Mouse (Mus musculus) hindbrain, embryonic 10.5 days (tissue): ENCODE results near the gene Wfdc6a. TPM values are rescaled to one million over a fixed set of nuclear protein-coding genes. Genes with fewer than 3 reads are reported as not detected.

ENCODE experiments used
- DNase-seq: peaks from one replicate; pipeline ENCODE4 v3.0.0-alpha.2; 2017; ENCODE audit warnings: low spot score
- H3K27ac ChIP-seq: fragments of 300-500 bp; sonication (generic); 2 replicates; pipeline ENCODE4 v1.5.1; 2016; ENCODE audit warnings: mild to moderate bottlenecking, moderate library complexity
- H3K27me3 ChIP-seq: fragments of 300-500 bp; sonication (generic); 2 replicates; pipeline ENCODE4 v1.6.1; 2016; ENCODE audit warnings: mild to moderate bottlenecking; ENCODE audit not compliant: poor library complexity, insufficient read depth, severe bottlenecking
- H3K36me3 ChIP-seq: fragments of 300-500 bp; sonication (generic); 2 replicates; pipeline ENCODE4 v1.6.1; 2016; ENCODE audit warnings: mild to moderate bottlenecking, moderate library complexity
- H3K4me1 ChIP-seq: fragments of 300-500 bp; sonication (generic); replicated peaks from 2 replicates; pipeline ENCODE4 v1.6.1; 2016; ENCODE audit warnings: mild to moderate bottlenecking
- H3K4me3 ChIP-seq: fragments of 300-500 bp; sonication (generic); 2 replicates; pipeline ENCODE4 v1.5.1; 2016; ENCODE audit warnings: mild to moderate bottlenecking, moderate library complexity
- H3K9me3 ChIP-seq: fragments of 300-500 bp; sonication (generic); 2 replicates; pipeline ENCODE4 v1.6.1; 2016; ENCODE audit warnings: mild to moderate bottlenecking, moderate library complexity
- WGBS: fragments of 180-500 bp; shearing (Covaris S2); methylation state at CpG from one replicate; pipeline ENCODE4 v1.1.7; 2016; 5-methylcytosine and 5-hydroxymethylcytosine counted together
- polyA plus RNA-seq: library from polyadenylated mRNA; unstranded; fragments of >200 nt; fragmentation: Nextera tagmentation; extraction: Ambion mirVana; gene quantifications from 2 replicates; pipeline ENCODE4 v1.2.1, GENCODE M21; 2016

Wfdc6a gene
- polyA plus RNA-seq, 1 experiment from 2014 or later, result not detected

DNA sequence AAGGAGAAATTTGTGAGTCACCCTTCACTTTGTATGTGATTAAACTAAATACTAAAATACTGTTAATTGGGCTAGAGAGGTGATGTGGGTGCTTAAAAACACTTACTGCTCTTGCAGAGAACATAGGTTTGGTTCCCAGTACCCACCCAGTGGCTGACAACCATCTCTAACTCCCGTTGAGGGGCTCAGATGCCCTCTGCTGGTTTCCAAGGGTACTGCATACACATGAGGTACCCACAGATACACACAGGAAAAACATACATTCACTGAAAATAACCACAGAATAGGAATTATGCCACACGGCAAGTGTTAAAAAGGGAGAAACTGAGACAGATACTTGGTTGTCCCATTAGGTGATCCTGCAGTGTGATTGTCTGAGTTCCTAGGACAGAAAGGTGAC is 18.2 kb downstream of the Wfdc6a start:
- WGBS, result 86% methylated on average over 2 of the region's 2 CpGs

DNA sequence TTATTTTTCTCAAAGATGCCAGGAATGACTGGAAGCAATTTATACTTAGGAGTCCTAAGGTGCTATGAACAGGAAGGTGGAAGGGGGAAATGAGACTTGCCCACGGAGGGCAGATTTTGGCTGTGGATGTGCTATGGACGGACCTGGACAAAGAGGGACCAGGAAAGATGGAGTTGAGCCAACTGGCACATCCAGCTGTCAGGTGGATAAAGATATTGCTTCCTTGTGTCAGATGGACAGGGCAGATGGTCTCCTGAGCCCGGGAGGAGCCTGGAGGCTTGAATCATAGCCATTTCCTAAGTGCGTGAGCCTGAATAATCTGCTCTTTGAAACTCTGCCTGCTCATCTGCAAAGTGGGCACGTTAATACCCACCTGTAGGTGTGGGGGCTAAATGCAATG is 20.9 kb downstream of the Wfdc6a start:
- 80% methylated on average over 5 of the region's 5 CpGs for WGBS
- DNase-seq, result no peak
- H3K9me3 ChIP-seq, result peaks cover 5% of the 10 kb centered on the region; the same call in 1 of the 2 replicates
- 0 out of 2 replicates have a peak overlapping the region, but pooled peaks have one; percentile 91 for H3K27ac ChIP-seq
- H3K27me3 ChIP-seq, result peaks cover 24% of the 10 kb centered on the region
- H3K4me1 ChIP-seq, result peaks cover 24% of the 10 kb centered on the region
- H3K4me3 ChIP-seq, result peak overlapping the region; percentile 69; the same call in 1 of the 2 replicates
- peaks cover 13% of the 10 kb centered on the region for H3K36me3 ChIP-seq

More for the DNA sequence above, 18.2 kb downstream of the Wfdc6a start:
- no peak overlapping the region for H3K27ac ChIP-seq
- no peak overlapping the region for H3K4me3 ChIP-seq
- H3K36me3 ChIP-seq, result peaks cover 13% of the 10 kb centered on the region
- H3K9me3 ChIP-seq, result peaks cover 5% of the 10 kb centered on the region; the same call in 1 of the 2 replicates
- H3K27me3 ChIP-seq, result peaks cover 11% of the 10 kb centered on the region
- H3K4me1 ChIP-seq, result peaks cover 24% of the 10 kb centered on the region
- DNase-seq, result no peak

DNA sequence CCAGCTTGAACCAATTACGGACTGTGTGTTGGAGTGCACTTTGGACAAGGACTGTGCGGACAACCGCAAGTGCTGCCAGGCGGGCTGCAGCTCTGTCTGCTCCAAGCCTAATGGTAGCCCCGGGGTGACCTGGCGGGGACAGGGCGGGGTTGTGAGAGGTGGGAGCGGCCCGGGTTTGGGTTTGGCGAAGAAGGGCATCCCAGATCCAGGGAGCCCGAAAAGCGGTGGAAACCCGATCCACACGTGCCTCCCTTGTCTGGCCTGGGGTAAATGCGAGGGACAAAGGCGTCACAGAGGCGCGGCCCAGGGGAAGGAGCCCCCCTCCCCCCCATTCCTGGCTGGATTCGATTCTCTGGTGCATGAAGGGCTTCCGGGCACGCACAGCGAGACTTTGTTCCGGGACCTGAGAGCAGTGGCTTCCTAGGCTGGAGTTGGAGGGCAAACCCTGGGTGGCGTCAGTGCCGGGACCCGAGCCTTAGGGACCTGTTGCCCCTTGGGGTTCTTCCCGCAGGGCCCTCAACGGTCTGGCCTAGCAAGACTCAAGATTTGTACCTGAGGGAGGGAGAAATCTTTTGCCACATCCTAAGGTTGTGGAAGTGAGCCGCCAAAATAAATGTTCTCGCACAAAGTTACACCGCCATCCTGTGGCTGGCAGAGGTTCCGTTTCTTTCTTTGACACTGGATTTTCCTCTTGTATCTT is 21.8 kb downstream of the Wfdc6a start:
- under 1% methylated on average over 32 of the region's 32 CpGs for WGBS
- peak overlapping the region; percentile 69 for H3K4me3 ChIP-seq
- peaks cover 24% of the 10 kb centered on the region for H3K27me3 ChIP-seq
- H3K36me3 ChIP-seq, result peaks cover 13% of the 10 kb centered on the region
- peak overlapping the region; percentile 91 for H3K27ac ChIP-seq
- peak; percentile 73 for DNase-seq
- H3K9me3 ChIP-seq, result peaks cover 5% of the 10 kb centered on the region; the same call in 1 of the 2 replicates
- H3K4me1 ChIP-seq, result peaks cover 24% of the 10 kb centered on the region

DNA sequence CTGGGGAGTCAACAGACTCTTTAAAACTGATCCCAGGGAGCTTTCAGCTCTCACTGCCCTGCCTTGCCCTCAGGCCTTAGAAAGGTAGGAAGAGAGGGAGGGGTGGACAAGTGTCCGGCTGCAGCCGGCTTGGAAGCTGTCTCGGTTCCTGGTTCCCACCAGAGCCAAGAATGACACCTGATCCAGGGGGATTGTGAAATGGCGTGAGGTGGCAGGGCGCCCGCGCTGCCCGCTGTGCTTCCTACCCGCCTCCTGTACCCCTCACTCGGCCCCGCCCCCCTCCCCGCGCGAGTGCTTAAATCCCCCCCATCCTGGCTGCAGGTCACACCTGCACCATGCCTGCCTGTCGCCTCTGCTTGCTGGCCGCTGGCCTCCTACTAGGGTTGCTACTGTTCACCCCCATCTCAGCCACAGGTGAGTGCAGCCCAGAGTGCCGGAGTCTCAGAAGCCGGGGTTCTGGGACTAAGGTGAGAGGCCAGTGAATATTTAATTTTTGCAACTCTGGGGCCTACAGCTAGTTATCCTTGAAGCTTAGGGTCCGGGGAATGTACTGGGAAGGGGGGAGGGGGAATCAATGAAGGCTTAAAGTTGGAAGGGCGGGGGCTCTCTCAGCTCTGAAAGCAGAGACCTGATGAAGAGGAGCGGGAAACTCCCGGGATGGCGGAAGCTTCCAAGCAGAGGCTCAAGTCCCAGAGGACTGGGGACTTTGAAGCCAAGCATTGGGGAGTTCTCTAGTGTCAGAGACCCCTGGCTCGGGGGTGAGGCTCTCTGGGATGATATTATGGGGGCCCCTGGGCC is 22.7 kb downstream of the Wfdc6a start, which contains the start of gene Wfdc2:
Gene Wfdc2, plus strand, starts transcription at position 23 of the 798 bp plus-strand sequence.
- 2% methylated on average over 24 of the region's 24 CpGs for WGBS
- Histone ChIP-seq H3K9me3 (peaks cover 5% of the 10 kb centered on the region; the same call in 1 of the 2 replicates), H3K4me1 (peaks cover 24% of the 10 kb centered on the region), H3K36me3 (peaks cover 13% of the 10 kb centered on the region), H3K27ac (peak within 1 kb of the TSS; percentile 91), H3K27me3 (peaks cover 24% of the 10 kb centered on the region), H3K4me3 (peak within 1 kb of the TSS; percentile 69)
- DNase-seq, result peak; percentile 37

DNA sequence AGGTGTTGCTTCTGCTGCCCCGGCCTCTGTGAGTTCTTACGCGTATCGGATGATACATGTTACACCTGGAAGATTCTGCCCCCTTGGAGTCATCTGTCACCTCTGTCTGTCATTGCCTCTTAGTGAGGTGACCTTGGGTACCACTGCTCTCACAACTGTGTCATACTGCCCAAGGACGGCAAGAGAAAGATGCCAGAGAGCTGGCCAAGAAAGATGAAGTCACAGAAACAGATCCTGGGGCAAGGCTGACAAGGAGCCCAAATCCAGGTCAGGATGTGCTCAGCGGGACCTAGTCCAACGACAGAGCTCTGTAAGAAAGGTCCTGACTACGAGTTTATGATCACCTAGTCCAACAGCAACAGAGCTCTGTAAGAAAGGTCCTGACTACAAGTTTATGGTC is 25.1 kb downstream of the Wfdc6a start:
- no peak for DNase-seq
- Histone ChIP-seq H3K9me3 (no peaks in the 10 kb centered on the region), H3K27ac (no peak overlapping the region), H3K4me1 (peaks cover 24% of the 10 kb centered on the region), H3K4me3 (no peak overlapping the region), H3K36me3 (no peaks in the 10 kb centered on the region), H3K27me3 (peaks cover 24% of the 10 kb centered on the region)
- WGBS, result 91% methylated on average over 8 of the region's 8 CpGs

DNA sequence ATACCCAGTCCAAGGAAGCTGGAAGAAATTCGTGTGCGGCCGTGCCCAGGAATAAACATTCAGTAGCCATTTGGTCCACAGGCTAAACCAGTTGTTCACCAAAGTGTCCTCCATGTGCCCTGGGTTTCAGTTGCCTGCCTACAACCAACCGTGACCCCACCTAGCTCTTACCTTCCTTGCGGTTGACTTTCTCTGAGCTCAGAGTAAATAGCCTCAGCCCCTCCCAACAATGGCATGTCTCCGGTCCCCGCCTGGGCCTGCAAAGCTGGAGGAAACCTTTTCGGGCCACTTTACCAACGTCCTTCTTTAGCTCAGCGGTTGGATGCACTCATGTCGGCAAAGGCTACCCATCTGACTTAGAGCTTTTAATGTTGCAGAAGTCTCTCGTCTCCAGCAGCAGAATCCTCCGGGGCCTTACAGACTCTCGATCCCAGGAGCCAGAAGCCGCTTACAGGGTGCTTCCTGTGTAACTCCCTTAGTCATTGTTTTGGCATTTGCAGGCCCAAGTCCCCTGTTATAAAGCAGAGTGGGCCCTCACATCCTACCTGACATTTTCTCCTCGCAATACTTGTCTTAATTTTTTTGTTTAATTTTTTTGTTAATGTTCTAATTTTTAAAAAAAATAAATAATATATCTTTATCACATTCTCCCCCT is 26.1 kb downstream of the Wfdc6a start:
- Histone ChIP-seq H3K36me3 (no peaks in the 10 kb centered on the region), H3K27me3 (peaks cover 24% of the 10 kb centered on the region), H3K4me3 (no peak overlapping the region), H3K9me3 (no peaks in the 10 kb centered on the region), H3K27ac (no peak overlapping the region), H3K4me1 (peaks cover 19% of the 10 kb centered on the region)
- WGBS, result 50% methylated on average over 16 of the region's 16 CpGs
- DNase-seq, result no peak

DNA sequence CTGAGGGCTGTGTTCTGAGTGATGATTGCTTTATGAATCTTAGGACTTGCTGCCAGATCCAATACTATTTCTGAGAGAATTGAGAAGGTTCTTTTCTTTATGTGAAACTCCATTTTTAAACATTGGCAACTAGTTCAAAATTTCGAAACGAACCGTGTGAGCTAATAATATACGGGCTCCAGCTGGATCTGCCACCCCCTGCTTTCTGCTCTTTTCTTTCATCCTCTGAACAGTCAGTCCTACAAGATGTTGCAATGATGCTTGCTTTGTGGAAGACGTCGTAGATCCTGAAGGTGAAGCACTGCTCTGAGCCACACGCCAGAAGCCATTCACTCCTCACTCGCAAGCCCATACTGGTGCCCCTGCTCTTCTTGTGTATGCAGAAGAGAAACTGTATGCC is 26.8 kb downstream of the Wfdc6a start:
- no peak overlapping the region for H3K27ac ChIP-seq
- peaks cover 24% of the 10 kb centered on the region for H3K27me3 ChIP-seq
- no peak overlapping the region for H3K4me3 ChIP-seq
- H3K36me3 ChIP-seq, result no peaks in the 10 kb centered on the region
- H3K9me3 ChIP-seq, result no peaks in the 10 kb centered on the region
- 84% methylated on average over 8 of the region's 8 CpGs for WGBS
- peaks cover 12% of the 10 kb centered on the region for H3K4me1 ChIP-seq
- no peak for DNase-seq

DNA sequence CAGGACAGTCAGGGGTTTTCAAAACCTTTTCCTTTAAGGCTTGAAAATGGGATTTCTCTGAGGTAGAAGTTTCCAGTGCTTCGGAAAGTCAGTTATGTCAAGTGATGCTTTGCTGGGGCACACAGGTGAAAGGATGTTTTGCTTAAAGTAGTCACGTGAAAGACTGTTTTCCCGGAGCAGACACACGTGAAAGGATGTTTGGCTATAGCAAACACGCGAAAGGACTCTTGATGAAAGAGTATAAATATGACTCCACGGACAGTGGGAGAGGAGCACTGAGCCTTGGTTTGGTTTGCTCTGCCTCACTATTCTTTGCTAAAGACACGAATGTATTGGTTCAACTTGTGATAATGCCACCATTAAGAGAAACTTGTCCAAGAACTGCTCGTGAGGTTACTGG is 33.7 kb downstream of the Wfdc6a start:
- DNase-seq, result no peak
- 93% methylated on average over 9 of the region's 9 CpGs for WGBS
- no peak overlapping the region for H3K27ac ChIP-seq
- peaks cover 15% of the 10 kb centered on the region for H3K4me1 ChIP-seq
- no peaks in the 10 kb centered on the region for H3K27me3 ChIP-seq
- H3K4me3 ChIP-seq, result no peak overlapping the region
- H3K9me3 ChIP-seq, result no peaks in the 10 kb centered on the region
- no peaks in the 10 kb centered on the region for H3K36me3 ChIP-seq

DNA sequence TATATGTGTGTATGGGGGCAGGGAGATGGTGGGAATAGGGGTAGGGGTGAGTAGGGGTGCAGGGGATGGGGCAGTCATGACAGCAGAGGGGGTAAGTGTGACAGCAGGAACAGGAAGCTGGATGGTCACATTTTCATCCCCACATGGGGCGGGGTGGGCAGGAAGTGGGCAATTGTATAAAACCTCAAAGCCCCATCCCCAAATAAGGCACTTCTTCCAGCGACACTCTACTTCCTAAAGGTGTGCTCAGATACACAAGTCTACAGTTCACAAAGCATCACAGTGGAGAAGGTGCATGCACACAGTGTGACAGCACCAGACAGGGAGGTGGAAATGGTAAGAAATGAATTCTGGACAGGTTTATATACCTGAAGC is 34.4 kb downstream of the Wfdc6a start:
- H3K4me3 ChIP-seq, result no peak overlapping the region
- H3K4me1 ChIP-seq, result peaks cover 15% of the 10 kb centered on the region
- no peaks in the 10 kb centered on the region for H3K36me3 ChIP-seq
- H3K27me3 ChIP-seq, result no peaks in the 10 kb centered on the region
- no peak overlapping the region for H3K27ac ChIP-seq
- no peaks in the 10 kb centered on the region for H3K9me3 ChIP-seq
- 79% methylated on average over 2 of the region's 2 CpGs for WGBS
- no peak for DNase-seq

DNA sequence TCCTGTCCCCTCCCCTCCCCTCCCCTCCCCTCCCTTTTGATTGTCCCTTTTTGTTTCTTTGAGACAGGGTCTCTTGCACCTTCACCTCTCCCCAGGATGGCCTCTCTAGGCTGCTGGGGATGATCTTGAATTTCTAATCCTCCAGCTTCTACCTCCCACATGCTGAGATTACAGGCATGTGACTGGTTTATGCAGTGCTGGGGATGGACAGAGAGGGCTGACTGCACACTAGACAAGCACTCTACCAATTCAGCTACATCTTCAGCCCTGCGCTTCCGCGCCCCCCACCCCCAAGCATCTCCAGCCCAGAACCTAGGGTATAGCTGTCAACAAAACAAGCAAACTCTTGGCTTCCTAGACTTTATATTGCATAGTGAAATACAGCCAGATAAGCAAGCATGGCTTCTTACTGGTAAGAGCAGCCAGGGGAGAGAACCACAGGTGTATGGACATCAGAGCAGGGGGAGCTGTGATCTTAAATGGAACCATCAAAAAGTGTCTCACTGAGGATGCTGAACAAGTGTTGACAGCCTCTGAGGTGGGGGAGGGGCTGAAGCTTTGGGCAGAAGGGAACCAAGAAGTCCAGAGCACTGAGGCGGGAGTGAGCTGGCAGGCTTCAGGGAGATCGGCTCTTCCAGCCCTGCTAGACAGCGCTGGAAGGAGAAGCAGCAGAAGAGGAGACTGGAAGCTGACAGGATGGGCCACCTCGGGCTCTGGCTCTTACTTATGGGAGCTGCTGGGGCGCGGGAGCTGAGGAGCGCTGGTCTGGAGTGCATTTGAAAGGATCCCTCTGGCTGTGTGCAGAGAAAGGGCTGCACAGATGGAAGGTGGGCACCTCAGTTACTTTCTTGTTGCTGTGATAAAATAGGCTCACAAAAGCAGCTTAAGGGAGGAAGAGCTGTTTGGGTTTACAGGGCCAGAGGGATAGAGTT is 35.0 kb downstream of the Wfdc6a start:
- no peak overlapping the region for H3K27ac ChIP-seq
- no peak for DNase-seq
- WGBS, result 19% methylated on average over 10 of the region's 10 CpGs
- no peaks in the 10 kb centered on the region for H3K36me3 ChIP-seq
- peaks cover 15% of the 10 kb centered on the region for H3K4me1 ChIP-seq
- 0 out of 2 replicates have a peak overlapping the region, but pooled peaks have one; percentile 7 for H3K4me3 ChIP-seq
- no peaks in the 10 kb centered on the region for H3K27me3 ChIP-seq
- no peaks in the 10 kb centered on the region for H3K9me3 ChIP-seq

DNA sequence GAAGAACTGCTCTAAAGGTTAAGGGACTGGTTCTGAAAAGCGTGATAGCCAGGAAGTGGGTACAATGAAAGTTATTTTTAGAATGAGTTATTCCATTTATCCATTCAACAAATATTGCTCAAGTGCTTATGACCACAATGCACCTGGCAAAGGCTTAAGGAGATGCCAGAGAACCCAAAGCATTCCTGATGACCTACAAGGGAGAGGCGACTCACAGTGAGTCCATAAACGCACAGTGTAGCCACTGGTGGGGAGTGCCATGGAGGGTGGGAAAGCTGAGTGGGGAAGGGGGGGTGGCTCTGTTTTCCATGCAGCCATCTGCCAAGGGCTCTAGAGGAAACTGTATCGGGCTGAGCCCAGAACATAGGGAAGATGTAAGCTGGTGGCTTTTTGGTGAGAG is 35.9 kb downstream of the Wfdc6a start:
- H3K36me3 ChIP-seq, result no peaks in the 10 kb centered on the region
- no peak for DNase-seq
- H3K4me1 ChIP-seq, result peaks cover 15% of the 10 kb centered on the region
- H3K4me3 ChIP-seq, result no peak overlapping the region
- no peaks in the 10 kb centered on the region for H3K27me3 ChIP-seq
- no peaks in the 10 kb centered on the region for H3K9me3 ChIP-seq
- 51% methylated on average over 4 of the region's 4 CpGs for WGBS
- no peak overlapping the region for H3K27ac ChIP-seq
